Mouse (Mus musculus) frontal cortex, adult (tissue): ENCODE measurements around the gene Eif3b.

Experiments
- ATAC-seq: cut with Nextera tagmentation; 2 replicates; pipeline ENCODE4 v1.9.2; 2017; ENCODE audit warnings: mild to moderate bottlenecking, moderate library complexity, mixed read lengths; ENCODE audit not compliant: low TSS enrichment

Gene Eif3b

GRCm38 (mm10) chr5:140481458-140481857 is 62.3 kb downstream of the Eif3b start:
- ATAC-seq = peak; percentile 78

GRCm38 (mm10) chr5:140491142-140491541 is 72.0 kb downstream of the Eif3b start:
- ATAC-seq = no peak

GRCm38 (mm10) chr5:140492684-140493233 is 73.6 kb downstream of the Eif3b start:
- ATAC-seq = no peak
